Mouse (Mus musculus) heart, adult 2 months (tissue): ENCODE measurements around the gene Chchd3.

Source experiments
- CTCF ChIP-seq: fragments of 200-600 bp; IDR thresholded peaks from 2 replicates; pipeline ENCODE4 v1.8.1; 2022; ENCODE audit warnings: antibody characterized with exemption, mild to moderate bottlenecking, moderate library complexity
- EP300 ChIP-seq: fragments of 200-500 bp; IDR thresholded peaks from 2 replicates; pipeline ENCODE4 v1.6.1; 2011; ENCODE audit warnings: low read depth, low read length, control low read depth; ENCODE audit not compliant: insufficient read depth
- POLR2A ChIP-seq: fragments of 200-500 bp; IDR thresholded peaks from 2 replicates; pipeline ENCODE4 v1.6.1; 2011; ENCODE audit warnings: mild to moderate bottlenecking, low read depth, low read length, control low read depth; ENCODE audit not compliant: insufficient read depth

- TF ChIP-seq POLR2A: no peak
- no peak for TF ChIP-seq EP300
- no peak for TF ChIP-seq CTCF
These were observed 169.3 kb downstream of the Chchd3 start for GRCm38 (mm10) chr6:32890726-32891125.
